Mouse (Mus musculus): ENCODE results near the gene Ift122.

Gene Ift122

DNA sequence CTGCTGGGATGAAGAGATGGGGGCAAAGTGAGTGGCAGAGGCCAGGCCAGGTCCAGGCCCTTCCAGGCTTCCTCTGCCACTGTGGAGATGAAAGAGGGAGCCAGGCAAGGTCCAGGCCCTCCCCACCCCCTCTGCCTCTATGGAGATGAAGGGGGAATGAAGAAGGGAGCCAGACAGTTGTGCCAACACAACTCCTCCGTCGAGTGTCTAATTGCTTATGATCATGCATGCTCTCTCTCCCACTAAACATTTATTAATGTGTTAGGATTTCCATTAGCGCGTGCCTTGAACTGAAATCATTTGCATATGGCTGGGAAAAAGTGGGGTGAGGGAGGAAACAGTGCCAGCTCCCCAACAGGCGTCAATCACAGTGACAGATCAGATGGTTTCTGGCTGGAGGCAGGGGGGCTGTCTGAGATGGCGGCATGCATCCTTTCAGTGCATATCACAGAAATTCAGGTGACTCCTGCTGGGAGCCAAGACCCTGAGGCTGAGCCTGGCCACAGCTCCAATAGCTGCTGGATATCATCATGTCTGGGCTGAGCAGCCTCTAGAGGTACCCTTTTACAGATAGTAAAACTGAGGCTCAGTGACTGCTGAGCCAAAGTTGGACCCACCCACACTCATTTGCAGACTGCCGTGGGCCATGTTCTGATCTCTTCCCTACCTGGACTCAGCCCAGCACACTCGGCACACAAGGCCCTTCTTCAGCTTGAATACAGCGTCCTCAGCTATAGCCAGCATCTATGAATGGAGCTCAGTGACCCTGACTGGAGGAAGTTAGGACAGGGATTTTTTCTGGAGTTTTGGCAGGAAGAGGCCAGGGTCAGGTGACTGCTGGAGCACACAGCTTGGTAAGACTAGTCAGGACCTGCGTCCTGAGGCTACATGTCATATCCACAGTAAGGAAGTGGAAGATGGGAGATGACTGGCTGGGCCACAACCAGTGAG is 74.3 kb downstream of the Ift122 start:
- no peak for DNase-seq

DNA sequence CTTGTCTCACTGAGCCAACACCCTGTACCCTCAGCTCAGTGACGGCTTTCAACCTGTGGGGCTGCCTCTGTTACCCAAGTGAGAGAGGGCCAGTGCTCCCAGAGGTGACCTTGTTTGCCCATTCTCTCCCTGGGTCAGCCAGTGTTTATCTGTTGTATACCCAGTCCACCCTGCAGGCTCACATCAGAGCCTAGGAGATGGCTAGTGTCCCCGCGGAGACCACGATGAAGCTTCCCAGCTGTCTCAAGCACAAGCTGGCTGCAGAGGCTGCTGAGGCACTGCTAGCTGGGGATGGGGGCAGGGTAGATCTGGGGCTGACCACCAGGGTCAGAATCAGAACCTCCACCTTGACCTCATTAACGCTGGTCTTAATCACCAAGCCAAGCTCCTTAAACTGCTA is 76.7 kb downstream of the Ift122 start:
- DNase-seq = peak; percentile 59 to 62

DNA sequence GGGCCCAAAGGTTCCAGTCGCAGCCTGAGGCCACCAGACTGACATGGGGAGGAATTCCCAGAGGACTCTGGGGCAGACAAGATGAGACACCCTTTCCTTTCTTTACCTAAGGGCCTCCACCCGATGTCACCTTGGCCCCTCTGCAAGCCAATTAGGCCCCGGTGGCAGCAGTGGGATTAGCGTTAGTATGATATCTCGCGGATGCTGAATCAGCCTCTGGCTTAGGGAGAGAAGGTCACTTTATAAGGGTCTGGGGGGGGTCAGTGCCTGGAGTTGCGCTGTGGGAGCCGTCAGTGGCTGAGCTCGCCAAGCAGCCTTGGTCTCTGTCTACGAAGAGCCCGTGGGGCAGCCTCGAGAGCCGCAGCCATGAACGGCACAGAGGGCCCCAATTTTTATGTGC is 78.4 kb downstream of the Ift122 start, which contains the start of gene Rho:
Gene Rho, plus strand, starts transcription at position 110 of the 400 bp plus-strand sequence.
- DNase-seq = no peak

DNA sequence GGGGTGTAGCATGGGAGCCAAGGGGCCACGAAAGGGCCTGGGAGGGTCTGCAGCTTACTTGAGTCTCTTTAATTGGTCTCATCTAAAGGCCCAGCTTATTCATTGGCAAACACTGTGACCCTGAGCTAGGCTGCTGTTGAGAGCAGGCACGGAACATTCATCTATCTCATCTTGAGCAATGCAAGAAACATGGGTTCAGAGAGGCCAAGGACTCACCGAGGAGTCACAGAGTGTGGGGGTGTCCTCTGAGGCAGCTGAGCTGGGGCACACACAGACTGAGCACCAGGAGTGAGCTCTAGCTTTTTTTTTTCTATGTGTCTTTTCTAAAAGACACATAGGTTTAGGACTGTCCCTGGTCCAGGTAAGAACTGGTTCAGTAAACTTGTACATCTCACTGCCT is 79.1 kb downstream of the Ift122 start:
- no peak for DNase-seq

DNA sequence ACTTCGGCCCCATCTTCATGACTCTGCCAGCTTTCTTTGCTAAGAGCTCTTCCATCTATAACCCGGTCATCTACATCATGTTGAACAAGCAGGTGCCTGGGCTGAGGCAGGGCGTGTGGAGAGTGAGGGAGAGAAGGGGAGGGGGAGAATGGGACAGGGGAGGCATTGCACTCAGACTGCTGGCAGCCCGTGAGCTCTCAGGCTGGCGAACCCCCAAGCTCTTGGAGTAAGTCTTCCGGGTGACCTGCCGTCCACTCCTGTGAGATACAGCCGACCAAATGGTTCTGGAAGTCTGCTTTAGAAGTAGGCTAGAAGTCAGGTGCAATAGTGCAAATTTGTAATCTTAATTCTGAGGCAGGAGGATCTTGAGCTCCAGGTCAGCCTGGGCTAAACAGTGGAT is 82.3 kb downstream of the Ift122 start:
- no peak for DNase-seq

DNA sequence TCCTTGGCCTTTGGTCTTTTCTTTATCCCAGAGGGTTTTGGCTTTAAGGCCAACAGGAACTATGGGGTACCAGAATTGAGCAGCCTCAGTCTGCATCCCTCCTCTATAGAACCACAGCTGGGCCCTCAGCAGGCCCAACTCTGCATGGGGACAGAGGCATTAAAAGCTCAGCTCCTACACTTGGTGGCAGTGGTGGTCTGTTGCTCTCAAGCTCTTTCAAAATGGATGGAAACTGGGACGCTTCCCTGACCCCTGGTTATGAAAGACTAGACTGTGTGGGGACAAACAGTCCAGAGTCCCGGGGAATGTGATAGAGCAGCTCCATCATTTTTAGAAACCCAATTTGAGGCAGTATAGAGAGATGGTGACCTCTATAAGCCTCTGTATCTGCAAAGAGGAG is 84.7 kb downstream of the Ift122 start:
- DNase-seq = no peak

DNA sequence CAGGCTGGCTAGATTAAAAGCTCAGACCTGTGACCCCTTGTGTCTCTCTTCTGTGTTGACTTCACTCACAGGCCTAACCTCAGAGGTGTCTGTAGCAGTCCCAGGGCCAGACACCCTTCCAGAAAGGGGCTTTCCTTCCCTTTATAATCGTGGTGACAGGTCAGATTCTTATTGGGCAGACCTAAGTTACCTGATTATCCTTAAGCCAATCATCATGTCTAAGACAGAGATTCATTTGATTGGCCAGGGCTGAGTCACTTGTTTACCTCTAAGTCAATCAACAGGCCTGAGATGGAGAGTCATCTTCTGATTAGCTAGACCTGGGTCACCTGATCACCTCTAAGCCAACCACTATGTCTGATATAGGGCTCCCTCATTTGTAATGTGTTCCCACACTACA is 85.5 kb downstream of the Ift122 start:
- DNase-seq = no peak

DNA sequence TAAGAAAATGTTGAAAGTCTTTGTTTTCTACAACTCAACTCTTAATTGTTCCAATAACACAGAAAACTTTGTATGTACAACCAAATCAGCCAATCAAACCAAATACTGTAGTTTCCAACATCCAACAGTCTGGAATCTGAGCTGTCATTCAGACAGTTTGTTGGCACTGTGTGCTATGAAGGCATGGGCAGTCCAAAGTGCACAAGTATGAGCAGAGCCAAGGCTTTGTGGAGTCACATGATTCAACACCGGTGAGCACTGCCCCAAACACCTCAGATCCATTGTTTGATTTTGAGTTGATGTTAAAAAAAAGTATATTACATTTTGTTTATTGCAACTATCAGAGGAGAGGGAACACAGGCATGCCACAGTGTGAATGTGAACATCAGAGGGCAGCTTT is 87.3 kb downstream of the Ift122 start:
- no peak for DNase-seq

DNA sequence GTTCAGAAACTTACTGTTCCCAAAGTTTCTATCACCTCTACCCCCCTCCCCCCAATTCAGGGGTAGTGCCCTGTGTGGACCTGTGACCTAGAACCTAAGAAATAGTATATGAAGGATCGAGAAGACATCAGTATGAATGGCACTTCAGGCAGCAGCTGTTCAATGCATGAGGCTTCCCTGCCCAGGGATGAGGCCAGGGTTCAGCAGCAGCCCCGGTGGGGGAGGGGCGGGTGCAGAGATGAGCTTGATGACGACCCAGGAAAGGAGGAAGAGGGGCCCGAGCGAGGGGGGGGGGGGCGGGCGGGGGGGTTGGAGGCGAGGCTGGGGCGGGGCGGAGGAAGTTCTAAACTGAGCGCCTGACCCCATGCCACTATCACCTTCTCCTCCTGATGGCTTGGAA is 87.9 kb downstream of the Ift122 start:
- peak in 1 of 2 experiments; percentile 60 for DNase-seq

DNA sequence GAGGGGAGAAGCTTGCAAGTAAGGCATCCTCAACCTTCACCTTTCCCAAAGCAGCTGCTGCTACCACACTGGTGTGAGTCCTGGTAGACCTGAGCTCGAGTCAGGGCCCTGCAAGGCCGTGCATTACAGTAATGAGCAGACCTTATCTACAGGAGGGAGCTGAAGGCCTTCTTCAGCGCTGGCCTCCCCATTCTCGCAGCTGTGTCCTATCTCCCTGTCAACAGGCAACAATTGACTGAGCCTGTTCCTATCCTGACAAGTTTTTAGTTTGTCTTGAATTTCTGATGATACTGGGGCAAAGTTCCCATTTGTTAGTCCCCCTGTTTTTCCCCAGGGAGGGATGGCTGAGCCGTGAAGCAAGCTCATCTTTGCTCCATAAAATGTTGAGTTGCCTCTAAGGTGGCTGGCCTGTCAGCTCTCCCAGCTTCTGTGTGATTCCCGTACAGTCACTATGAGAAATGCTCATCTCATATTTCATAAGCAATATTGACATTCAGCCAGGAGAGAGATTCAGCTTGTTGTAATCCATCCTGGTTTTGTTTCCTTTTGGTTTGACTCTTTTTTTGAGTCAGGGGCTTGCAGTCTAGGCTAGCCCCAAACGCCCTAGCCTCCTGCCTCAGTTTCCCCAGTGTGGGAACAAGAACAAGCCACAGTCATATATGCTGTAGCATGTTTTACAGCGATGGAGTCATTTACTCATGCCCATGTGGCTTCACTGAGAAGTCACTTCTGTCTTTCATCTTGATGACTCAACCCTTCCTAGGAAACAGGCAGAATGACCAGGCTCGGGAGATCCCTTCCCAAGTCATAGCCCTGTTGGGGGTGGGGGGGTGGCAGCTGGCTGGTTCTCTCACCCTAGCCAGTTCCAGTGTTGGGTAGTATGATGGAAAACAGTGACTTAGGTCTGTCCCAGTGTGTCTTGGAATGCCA is 90.5 kb downstream of the Ift122 start:
- peak in 1 of 2 experiments; percentile 48 for DNase-seq

DNA sequence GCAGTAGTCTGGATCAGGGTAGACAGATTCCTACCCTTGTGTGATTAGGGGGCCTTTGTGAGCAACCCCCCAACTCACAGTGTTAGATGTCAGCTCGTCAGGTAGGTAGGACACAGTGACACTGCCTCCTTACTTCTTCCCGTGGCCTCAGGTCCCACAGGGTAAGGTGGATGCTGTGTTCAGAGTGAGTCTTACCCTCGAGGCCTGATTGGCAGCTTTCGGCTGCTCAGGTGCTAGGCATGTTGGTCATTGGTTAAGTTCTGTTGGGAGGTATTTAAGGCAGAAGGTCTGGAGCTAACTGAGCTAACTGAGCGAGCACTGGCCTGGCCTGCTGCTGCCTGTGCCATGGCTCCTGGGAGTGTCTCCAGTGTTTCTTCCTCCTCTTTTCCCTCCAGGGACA is 91.4 kb downstream of the Ift122 start, which contains the start of gene H1foo:
Gene H1foo, plus strand, starts transcription at position 301 of the 400 bp plus-strand sequence.
- DNase-seq = no peak

DNA sequence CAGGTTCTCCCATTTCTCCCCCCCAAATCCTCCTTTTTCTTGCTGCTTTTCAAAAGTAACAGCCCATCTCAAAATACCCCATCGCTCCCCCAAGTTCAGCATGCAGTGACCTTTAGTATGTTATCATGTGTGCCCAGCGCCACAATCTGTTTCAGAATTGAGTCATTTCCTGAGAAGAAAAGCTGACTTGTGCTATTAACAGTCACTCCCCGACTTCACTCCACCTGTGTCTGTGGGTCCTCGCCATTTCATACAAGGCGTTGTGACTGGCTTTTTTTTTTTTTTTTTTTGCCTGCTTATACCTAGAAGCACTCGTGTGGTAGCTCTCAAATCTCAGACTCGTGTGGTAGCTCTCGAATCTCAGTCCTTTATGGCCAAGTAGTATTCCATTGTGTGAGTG is 92.4 kb downstream of the Ift122 start:
- DNase-seq = no peak

DNA sequence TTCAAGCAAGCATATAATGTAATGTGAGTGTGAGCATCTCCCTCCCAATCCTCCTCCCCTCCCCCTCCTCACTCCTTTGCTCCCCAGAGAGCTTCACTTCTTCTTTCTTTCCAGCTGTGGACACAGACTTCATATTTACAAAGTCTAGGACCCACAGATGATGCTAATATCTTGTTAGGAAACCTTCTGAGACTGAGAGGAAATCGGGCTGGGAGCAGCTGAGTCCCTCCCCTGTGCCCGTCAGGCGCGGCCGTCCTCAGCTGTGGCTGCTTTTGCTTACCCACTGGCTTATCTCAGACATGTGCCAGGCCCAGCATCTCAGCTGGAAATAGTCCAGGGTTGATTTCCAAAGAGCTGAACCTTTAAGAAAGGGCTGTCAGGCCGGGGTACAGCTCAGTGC is 93.1 kb downstream of the Ift122 start:
- no peak for DNase-seq

DNA sequence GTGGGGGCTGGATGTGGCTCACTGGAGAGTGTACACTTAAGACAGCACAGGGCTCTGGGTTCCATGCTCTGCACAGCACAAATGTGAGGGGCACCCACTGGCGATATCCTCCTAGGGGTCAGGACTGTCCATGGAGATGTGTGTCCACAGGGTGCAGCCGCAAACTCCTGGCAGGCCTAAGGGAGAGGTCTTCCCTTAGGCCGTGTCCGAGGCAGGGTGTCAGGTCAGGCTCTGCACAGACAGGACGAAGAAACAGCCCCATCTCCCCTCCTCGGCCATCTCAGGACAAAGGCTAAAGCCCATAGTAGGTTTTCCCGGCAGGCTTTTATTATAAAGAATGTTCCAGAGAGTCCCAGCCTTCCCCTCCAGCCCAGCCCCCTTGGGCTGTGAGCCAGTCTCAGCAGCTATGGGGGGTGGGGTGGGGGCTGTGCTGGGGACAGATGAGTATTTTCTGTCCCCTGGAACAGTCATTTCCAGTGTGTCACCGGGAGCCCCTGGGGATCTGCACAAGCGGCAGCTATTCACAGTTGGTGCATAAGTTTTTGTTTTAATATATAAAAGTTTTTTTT is 101.3 kb downstream of the Ift122 start:
- DNase-seq = peak; percentile 53 to 57

DNA sequence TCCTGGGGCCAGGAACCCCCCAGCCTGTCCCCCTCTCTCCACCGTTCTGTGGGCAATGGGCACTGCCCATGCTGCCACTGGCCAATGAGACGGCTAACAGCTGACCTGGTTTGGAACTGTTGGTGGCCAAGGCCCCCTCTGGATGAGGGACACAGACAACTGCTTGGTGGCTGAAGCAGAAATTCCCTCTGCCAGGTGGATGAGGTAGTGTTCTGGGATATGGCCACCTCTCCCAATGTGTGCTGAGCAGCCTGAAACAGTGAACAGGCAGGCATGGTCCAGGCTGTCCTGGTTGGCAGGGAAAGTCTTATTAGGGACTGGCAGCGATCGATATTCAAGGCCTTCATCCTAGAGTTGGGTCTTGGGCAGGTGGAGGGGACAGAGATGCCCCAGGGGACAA is 101.9 kb downstream of the Ift122 start:
- peak in 1 of 2 experiments; percentile 5 for DNase-seq

DNA sequence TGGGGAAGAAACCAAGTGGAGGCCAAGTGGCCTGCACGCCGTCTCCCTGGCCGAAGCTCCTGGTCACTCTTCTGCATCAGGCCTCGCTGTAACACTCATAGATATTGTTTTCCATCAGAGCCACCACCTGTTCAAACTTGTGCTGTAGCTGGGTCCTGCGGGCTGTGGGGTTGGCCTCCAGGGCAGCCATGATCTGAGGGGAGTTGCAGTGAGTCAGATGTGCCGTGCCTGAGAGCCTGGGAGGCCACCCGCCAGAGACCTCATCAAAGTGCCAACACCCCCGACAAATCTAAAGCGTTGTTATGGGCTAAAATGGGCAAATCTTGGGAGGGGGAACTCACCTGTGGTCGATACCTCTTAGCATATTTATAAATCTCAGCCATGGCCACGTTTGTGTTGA is 102.4 kb downstream of the Ift122 start:
- no peak for DNase-seq

DNA sequence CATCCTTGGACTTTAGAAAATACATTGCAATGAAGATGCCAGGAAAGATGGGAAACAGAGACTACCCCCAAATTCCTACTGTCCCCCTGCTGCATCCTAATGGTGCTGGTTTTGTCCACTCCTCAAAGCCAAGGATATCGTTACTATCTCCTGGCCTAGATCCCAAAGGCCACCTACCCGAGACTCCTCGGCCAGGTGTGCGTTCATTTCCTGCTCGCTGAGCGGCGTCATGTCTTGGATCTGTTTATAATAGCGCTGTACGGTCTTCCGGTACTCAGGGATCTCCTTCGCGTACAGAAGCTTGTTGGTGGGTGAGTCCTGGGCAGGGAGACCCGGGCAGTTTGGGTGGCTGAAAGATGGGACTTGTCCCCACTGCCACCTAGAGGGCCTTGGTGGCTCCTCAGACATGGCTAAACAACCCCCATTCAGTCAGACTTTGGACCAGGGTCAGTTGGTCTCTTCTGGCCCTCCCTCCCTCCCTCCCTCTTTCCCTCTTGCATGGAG is 103.2 kb downstream of the Ift122 start:
- DNase-seq = no peak

DNA sequence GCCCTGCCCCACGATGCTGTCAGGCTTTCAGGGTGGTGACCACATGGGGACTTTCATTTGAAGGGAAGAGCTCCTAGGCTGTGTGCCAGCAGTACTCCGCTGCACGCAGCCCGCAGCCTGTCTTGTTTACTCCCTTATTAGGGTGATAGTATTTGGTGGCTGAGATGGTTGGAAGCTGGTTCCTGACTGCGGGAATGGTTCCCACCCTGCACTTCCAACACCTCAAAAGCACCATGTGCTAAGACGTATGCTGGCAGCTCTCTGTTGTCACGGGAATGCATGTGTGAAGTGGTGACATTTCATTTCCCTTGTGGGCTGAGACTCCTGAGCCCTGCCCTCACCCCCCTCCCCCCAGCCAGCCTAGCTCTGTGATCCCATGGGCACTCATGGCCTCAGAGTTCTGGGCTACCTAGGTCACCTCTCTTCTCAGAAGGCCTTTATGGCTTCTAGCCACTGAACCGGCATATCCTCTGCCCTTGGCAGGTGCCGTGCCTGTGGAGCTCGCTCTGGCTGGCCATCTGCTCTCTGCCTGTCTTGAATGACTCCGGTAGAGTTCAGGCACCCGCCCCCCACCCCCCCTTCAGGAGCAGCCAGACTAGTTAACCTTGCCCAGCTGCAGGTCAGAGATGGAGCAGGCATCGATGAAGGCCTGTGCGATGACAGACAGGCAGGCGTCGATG is 103.8 kb downstream of the Ift122 start:
- DNase-seq = peak; percentile 71 to 80

DNA sequence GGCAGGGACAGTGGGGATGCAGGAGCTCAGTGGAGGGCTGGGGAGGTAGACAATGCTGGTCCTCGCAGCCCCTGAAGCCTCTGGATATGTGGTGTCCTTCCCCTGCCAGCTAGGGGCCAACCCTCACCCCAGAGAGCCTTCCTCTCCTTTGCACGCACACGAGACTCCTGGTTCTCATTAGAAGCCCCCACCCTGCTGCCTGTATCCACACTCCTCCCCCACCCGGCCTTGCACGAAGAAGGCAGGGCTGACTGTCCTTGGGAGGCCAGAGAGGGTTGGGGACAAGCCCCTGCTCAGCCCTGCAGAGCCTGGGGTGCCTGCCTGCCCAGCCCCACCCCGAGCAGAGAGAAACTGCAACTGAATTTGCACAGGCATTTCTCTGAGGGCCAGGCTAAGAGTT is 104.4 kb downstream of the Ift122 start:
- no peak for DNase-seq

DNA sequence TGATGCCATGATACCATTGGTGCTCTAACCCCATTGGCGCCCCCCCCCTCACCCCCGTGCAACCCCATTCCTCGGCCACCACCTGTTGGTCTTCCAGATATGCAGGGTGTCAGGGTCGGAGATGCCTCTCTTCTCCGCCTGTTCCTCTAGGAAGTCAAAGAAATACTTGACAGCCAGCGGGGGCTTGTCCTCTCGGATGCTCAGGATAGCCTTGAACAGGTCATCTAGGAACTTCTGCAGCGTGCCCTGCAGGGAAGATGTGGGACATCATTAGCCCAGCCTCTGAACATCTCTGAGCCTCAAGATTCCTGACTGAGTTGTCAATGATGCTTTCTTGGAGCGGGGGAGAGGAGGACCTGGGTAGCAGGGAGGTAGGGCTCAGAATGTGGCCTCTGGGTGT is 105.2 kb downstream of the Ift122 start:
- no peak for DNase-seq

DNA sequence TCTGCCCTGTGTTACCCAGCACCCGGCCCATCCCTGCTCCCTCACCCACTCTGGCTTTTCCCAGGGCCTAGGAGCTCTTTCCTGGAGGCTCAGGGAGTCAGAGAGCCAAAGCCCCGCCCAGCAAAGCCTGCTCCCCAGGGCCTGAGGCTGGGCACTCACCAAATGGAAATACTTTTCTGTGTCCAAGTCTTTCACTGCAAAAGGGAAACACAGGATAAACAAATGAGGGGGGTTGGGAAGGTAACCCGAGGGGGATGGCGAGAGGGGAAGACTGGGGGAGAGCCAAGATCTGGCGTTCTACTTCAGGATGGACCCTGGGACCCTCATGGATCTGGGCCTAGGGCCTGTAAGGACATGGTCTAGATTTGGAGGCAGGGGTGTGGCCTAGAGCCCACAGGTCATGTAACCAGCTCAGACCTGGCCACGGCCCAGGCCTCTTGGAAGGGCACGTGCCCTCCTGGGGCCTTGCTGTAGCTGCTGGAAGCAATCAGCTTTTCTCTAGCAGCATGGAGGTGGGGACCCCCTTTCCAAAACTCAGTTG is 106.0 kb downstream of the Ift122 start:
- peak; percentile 71 to 78 for DNase-seq

DNA sequence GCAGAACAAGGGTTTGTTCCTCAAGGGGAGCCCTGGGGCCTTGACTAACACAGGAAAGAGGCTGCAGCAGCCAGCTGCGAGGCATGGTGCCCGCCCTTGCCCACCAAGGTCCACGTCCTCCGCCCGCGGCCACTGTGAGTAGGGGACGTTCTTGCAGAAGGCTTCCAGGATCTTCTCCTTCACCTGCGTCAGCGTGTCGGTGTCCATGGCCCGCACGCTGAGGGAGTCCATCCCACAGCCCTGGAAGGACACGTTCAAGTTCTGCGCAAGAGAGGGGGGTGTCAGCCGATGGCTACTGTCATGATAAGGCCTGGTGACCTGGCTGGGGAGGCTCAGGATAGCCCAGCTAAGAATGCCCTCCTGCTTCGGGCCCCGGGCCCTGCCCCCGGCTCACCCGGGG is 107.1 kb downstream of the Ift122 start:
- DNase-seq = no peak

Data from kidney, postnatal 4 days (tissue).